Mouse (Mus musculus): ENCODE measurements at regions not wholly inside any gene's neighbourhood (a gene's known extent, or its start where the extent isn't known, plus 50 kb on each side); places are given as distances from the start of the nearest gene placed in this dataset.
"Not testable (repeated sequence)": the region's sequence is repeated elsewhere in the genome, so short reads cannot be mapped to it uniquely, and the experiment has no call there.

GRCm38 (mm10) chr5:148751980-148752379 lies 177.1 kb downstream of the Katnal1 start:
- WGBS, result 91% methylated on average over 13 of the region's 13 CpGs
- no peak for ATAC-seq (replicated peaks)

GRCm38 (mm10) chr5:148750002-148750734 lies 179.0 kb downstream of the Katnal1 start:
- Histone ChIP-seq H3K9ac (replicated peaks) (no peak overlapping the region), H3K9me3 (no peaks in the 10 kb centered on the region), H3K4me2 (replicated peaks) (no peak overlapping the region), H3K27ac (replicated peaks) (no peak overlapping the region), H3K27me3 (no peaks in the 10 kb centered on the region), H3K4me3 (no peak overlapping the region), H3K36me3 (no peaks in the 10 kb centered on the region), H3K4me1 (no peaks in the 10 kb centered on the region)
- 88% methylated on average over 16 of the region's 16 CpGs for WGBS
- ATAC-seq (replicated peaks), result no peak

More at GRCm38 (mm10) chr5:148751980-148752379, 177.1 kb downstream of the Katnal1 start:
- H3K4me2 ChIP-seq (replicated peaks), result no peak overlapping the region
- no peaks in the 10 kb centered on the region for H3K4me1 ChIP-seq
- H3K27me3 ChIP-seq, result no peaks in the 10 kb centered on the region
- no peaks in the 10 kb centered on the region for H3K9me3 ChIP-seq
- H3K4me3 ChIP-seq, result no peak overlapping the region
- no peak overlapping the region for H3K9ac ChIP-seq (replicated peaks)
- no peak overlapping the region for H3K27ac ChIP-seq (replicated peaks)
- no peaks in the 10 kb centered on the region for H3K36me3 ChIP-seq

GRCm38 (mm10) chr5:148747972-148748764 lies 181.0 kb downstream of the Katnal1 start:
- Histone ChIP-seq H3K4me1 (no peaks in the 10 kb centered on the region), H3K9ac (replicated peaks) (no peak overlapping the region), H3K9me3 (no peaks in the 10 kb centered on the region), H3K4me2 (replicated peaks) (no peak overlapping the region), H3K27me3 (no peaks in the 10 kb centered on the region), H3K36me3 (no peaks in the 10 kb centered on the region), H3K27ac (replicated peaks) (no peak overlapping the region), H3K4me3 (no peak overlapping the region)
- no peak for ATAC-seq (replicated peaks)
- WGBS, result 89% methylated on average over 21 of the region's 21 CpGs

GRCm38 (mm10) chr5:148747549-148747948 lies 181.6 kb downstream of the Katnal1 start:
- Histone ChIP-seq H3K27me3 (no peaks in the 10 kb centered on the region), H3K36me3 (no peaks in the 10 kb centered on the region), H3K27ac (replicated peaks) (no peak overlapping the region), H3K4me3 (no peak overlapping the region), H3K4me2 (replicated peaks) (no peak overlapping the region), H3K9ac (replicated peaks) (no peak overlapping the region), H3K9me3 (no peaks in the 10 kb centered on the region), H3K4me1 (no peaks in the 10 kb centered on the region)
- ATAC-seq (replicated peaks), result no peak
- 87% methylated on average over 3 of the region's 3 CpGs for WGBS

- not testable (repeated sequence) for H3K9me3 ChIP-seq; H3K4me1 ChIP-seq; H3K27me3 ChIP-seq; H3K4me2 ChIP-seq (replicated peaks); H3K4me3 ChIP-seq; H3K9ac ChIP-seq (replicated peaks); H3K36me3 ChIP-seq; H3K27ac ChIP-seq (replicated peaks); ATAC-seq (replicated peaks)
- WGBS, result 63% methylated on average over 6 of the region's 6 CpGs
These were observed 182.4 kb downstream of the Katnal1 start for GRCm38 (mm10) chr5:148746726-148747125.

GRCm38 (mm10) chr5:148744676-148745391 lies 184.3 kb downstream of the Katnal1 start:
- H3K36me3 ChIP-seq, result no peaks in the 10 kb centered on the region
- no peaks in the 10 kb centered on the region for H3K27me3 ChIP-seq
- no peak overlapping the region for H3K4me3 ChIP-seq
- WGBS, result 58% methylated on average over 7 of the region's 7 CpGs
- ATAC-seq (replicated peaks), result no peak
- H3K9ac ChIP-seq (replicated peaks), result no peak overlapping the region
- H3K27ac ChIP-seq (replicated peaks), result no peak overlapping the region
- H3K4me1 ChIP-seq, result no peaks in the 10 kb centered on the region
- no peaks in the 10 kb centered on the region for H3K9me3 ChIP-seq
- no peak overlapping the region for H3K4me2 ChIP-seq (replicated peaks)

- Histone ChIP-seq H3K9me3 (no peaks in the 10 kb centered on the region), H3K4me2 (replicated peaks) (no peak overlapping the region), H3K4me3 (no peak overlapping the region), H3K9ac (replicated peaks) (no peak overlapping the region), H3K4me1 (no peaks in the 10 kb centered on the region), H3K27me3 (no peaks in the 10 kb centered on the region), H3K27ac (replicated peaks) (no peak overlapping the region), H3K36me3 (no peaks in the 10 kb centered on the region)
- no peak for ATAC-seq (replicated peaks)
- 91% methylated on average over 8 of the region's 8 CpGs for WGBS
These were observed 186.8 kb downstream of the Katnal1 start for GRCm38 (mm10) chr5:148742158-148742835.

- H3K4me3 ChIP-seq, result no peak overlapping the region
- no peak overlapping the region for H3K27ac ChIP-seq (replicated peaks)
- WGBS, result 84% methylated on average over 19 of the region's 19 CpGs
- no peaks in the 10 kb centered on the region for H3K27me3 ChIP-seq
- no peak overlapping the region for H3K4me2 ChIP-seq (replicated peaks)
- H3K9me3 ChIP-seq, result no peaks in the 10 kb centered on the region
- no peaks in the 10 kb centered on the region for H3K36me3 ChIP-seq
- no peak overlapping the region for H3K9ac ChIP-seq (replicated peaks)
- no peak for ATAC-seq (replicated peaks)
- H3K4me1 ChIP-seq, result no peaks in the 10 kb centered on the region
These were observed 187.7 kb downstream of the Katnal1 start for GRCm38 (mm10) chr5:148741267-148742004.

- Histone ChIP-seq H3K4me1 (no peaks in the 10 kb centered on the region), H3K27me3 (no peaks in the 10 kb centered on the region), H3K4me2 (replicated peaks) (no peak overlapping the region), H3K4me3 (no peak overlapping the region), H3K27ac (replicated peaks) (no peak overlapping the region), H3K36me3 (no peaks in the 10 kb centered on the region), H3K9ac (replicated peaks) (no peak overlapping the region), H3K9me3 (no peaks in the 10 kb centered on the region)
- 70% methylated on average over 15 of the region's 15 CpGs for WGBS
- ATAC-seq (replicated peaks), result no peak
These were observed 188.0 kb upstream of the Ubl3 start for GRCm38 (mm10) chr5:148740366-148741266.

GRCm38 (mm10) chr5:148739672-148740071 lies 187.1 kb upstream of the Ubl3 start:
- Histone ChIP-seq H3K27me3 (no peaks in the 10 kb centered on the region), H3K27ac (replicated peaks) (no peak overlapping the region), H3K9me3 (no peaks in the 10 kb centered on the region), H3K4me3 (no peak overlapping the region), H3K4me2 (replicated peaks) (no peak overlapping the region), H3K9ac (replicated peaks) (no peak overlapping the region), H3K36me3 (no peaks in the 10 kb centered on the region), H3K4me1 (no peaks in the 10 kb centered on the region)
- ATAC-seq (replicated peaks), result no peak
- 89% methylated on average over 2 of the region's 2 CpGs for WGBS

GRCm38 (mm10) chr5:148739141-148739540 lies 186.6 kb upstream of the Ubl3 start:
- ATAC-seq (replicated peaks), result no peak
- no peaks in the 10 kb centered on the region for H3K27me3 ChIP-seq
- no peak overlapping the region for H3K4me2 ChIP-seq (replicated peaks)
- whole genome bisulfite sequencing, result 79% methylated on average over 3 of the region's 3 CpGs
- no peaks in the 10 kb centered on the region for H3K9me3 ChIP-seq
- H3K4me3 ChIP-seq, result no peak overlapping the region
- H3K4me1 ChIP-seq, result no peaks in the 10 kb centered on the region
- H3K9ac ChIP-seq (replicated peaks), result no peak overlapping the region
- no peak overlapping the region for H3K27ac ChIP-seq (replicated peaks)
- H3K36me3 ChIP-seq, result no peaks in the 10 kb centered on the region
